Mouse (Mus musculus) erythroblast, embryonic 14.5 days (primary cell): ENCODE measurements around the gene Tcaf1.

Experiments used
- GATA1 ChIP-seq: IDR thresholded peaks from 2 replicates; pipeline ENCODE4 v1.6.1; 2012; ENCODE audit warnings: low read length, inconsistent platforms, mixed read lengths
- TAL1 ChIP-seq: IDR thresholded peaks from 3 replicates; pipeline ENCODE4 v1.6.1; 2012; ENCODE audit warnings: low read length, inconsistent platforms, mixed read lengths

GRCm38 (mm10) chr6:42680077-42680476 lies 29.8 kb downstream of the Tcaf1 start:
- TF ChIP-seq TAL1 (no peak), GATA1 (no peak)
